Mouse (Mus musculus) lung, adult 2 months (tissue): ENCODE data around the gene Cntnap5c.

ENCODE experiments used
- CTCF ChIP-seq: fragments of 200-500 bp; IDR thresholded peaks from 2 replicates; pipeline ENCODE4 v1.5.1; 2011; ENCODE audit warnings: mild to moderate bottlenecking, low read length, control low read depth; ENCODE audit not compliant: insufficient read depth
- POLR2A ChIP-seq: fragments of 200-500 bp; IDR thresholded peaks from 2 replicates; pipeline ENCODE4 v1.6.1; 2011; ENCODE audit warnings: low read depth, mild to moderate bottlenecking, control low read depth, low read length, borderline replicate concordance; ENCODE audit errors: extremely low read depth

DNA sequence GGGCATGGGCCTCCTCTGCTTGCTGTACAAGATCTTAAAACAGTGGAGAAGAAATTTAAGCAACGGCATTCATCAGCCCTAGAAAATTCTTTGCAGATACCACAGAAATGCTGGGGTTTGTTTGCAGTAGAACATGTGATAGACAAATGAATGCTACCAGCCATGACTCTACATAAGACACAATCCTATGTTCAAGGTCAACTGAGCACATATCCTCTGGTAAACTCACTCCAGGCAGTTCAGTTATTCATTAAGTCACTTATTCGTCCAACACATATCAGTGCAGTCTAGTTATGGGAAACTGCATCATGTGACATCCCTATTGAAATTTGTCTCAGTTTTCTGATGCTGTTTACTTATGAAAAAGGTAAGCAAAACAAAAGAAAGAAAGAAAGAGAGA is 229.7 kb downstream of the Cntnap5c start:
- TF ChIP-seq CTCF (no peak), POLR2A (no peak)
